Mouse (Mus musculus) midbrain, embryonic 16.5 days (tissue): ENCODE results near the gene Edn2. TPM values are rescaled to one million over a fixed set of nuclear protein-coding genes. Genes with fewer than 3 reads are reported as not detected.

Experiments used
- ATAC-seq: fragments of 200-750 bp; cut with Nextera tagmentation; 2 replicates; pipeline ENCODE4 v1.8.0; 2017; ENCODE audit warnings: moderate TSS enrichment
- H3K27ac ChIP-seq: fragments of 300-500 bp; sonication (generic); 2 replicates; pipeline ENCODE4 v1.5.1; 2014; ENCODE audit warnings: mild to moderate bottlenecking, low read length, mixed read lengths
- H3K27me3 ChIP-seq: fragments of 300-500 bp; sonication (generic); 2 replicates; pipeline ENCODE4 v1.6.1; 2014; ENCODE audit warnings: low read depth, low read length, mixed read lengths; ENCODE audit not compliant: control insufficient read depth, insufficient read depth
- H3K36me3 ChIP-seq: fragments of 300-500 bp; sonication (generic); 2 replicates; pipeline ENCODE4 v1.6.1; 2014; ENCODE audit warnings: mild to moderate bottlenecking, low read length, moderate library complexity, mixed read lengths; ENCODE audit not compliant: control insufficient read depth, insufficient read depth
- H3K4me1 ChIP-seq: fragments of 300-500 bp; sonication (generic); 2 replicates; pipeline ENCODE4 v1.6.1; 2014; ENCODE audit warnings: mild to moderate bottlenecking, low read length, mixed read lengths; ENCODE audit not compliant: control insufficient read depth, insufficient read depth
- H3K4me2 ChIP-seq: fragments of 300-500 bp; sonication (generic); 2 replicates; pipeline ENCODE4 v1.6.1; 2014; ENCODE audit warnings: mild to moderate bottlenecking, low read length, mixed read lengths
- H3K4me3 ChIP-seq: fragments of 300-500 bp; sonication (generic); 2 replicates; pipeline ENCODE4 v1.5.1; 2014; ENCODE audit warnings: low read depth, mild to moderate bottlenecking, low read length, moderate library complexity, mixed read lengths
- H3K9ac ChIP-seq: fragments of 300-500 bp; sonication (generic); 2 replicates; pipeline ENCODE4 v1.6.1; 2014; ENCODE audit warnings: low read depth, low read length, mixed read lengths
- H3K9me3 ChIP-seq: fragments of 300-500 bp; sonication (generic); replicated peaks from 2 replicates; pipeline ENCODE4 v1.6.1; 2014; ENCODE audit warnings: mild to moderate bottlenecking, low read length, mixed read lengths; ENCODE audit not compliant: control insufficient read depth, poor library complexity, severe bottlenecking
- WGBS: fragments of 180-500 bp; shearing (Covaris S2); extraction: QIAGEN DNeasy Blood & Tissue Kit; methylation state at CpG from one replicate; pipeline ENCODE4 v1.1.7; 2014; 5-methylcytosine and 5-hydroxymethylcytosine counted together
- polyA plus RNA-seq: library from polyadenylated mRNA; unstranded; fragments of >200 nt; fragmentation: Nextera tagmentation; extraction: Ambion mirVana; gene quantifications from 2 replicates; pipeline ENCODE4 v1.2.1, GENCODE M21; 2015

The Edn2 gene
- polyA plus RNA-seq, 1 experiment from 2014 or later: not detected

DNA sequence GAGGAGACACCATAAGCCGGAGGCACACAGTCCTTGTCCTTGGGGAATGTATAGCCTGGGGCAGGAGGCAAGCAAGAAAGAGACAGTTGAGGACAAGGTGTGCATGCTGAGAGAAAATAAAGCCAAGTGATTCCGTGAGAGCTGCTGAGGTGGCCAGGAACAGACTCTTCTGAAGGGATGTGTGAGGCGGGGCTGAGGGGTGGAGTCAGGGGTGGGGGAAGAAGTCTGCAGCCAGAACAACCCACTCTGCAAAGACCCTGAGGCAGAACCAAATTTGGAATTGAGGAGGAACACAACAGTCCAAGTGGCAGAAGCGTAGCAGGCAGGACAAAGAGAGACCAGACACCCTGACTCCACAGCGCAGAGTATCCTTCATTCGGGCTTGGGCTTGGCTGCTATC is 51.1 kb downstream of the Edn2 start:
- Histone ChIP-seq H3K27me3 (no peaks in the 10 kb centered on the region), H3K27ac (no peak overlapping the region), H3K4me2 (no peak overlapping the region), H3K4me1 (no peaks in the 10 kb centered on the region), H3K9ac (no peak overlapping the region), H3K4me3 (no peak overlapping the region), H3K9me3 (no peaks in the 10 kb centered on the region), H3K36me3 (no peaks in the 10 kb centered on the region)
- no peak for ATAC-seq
- 52% methylated on average over 6 of the region's 6 CpGs for WGBS

DNA sequence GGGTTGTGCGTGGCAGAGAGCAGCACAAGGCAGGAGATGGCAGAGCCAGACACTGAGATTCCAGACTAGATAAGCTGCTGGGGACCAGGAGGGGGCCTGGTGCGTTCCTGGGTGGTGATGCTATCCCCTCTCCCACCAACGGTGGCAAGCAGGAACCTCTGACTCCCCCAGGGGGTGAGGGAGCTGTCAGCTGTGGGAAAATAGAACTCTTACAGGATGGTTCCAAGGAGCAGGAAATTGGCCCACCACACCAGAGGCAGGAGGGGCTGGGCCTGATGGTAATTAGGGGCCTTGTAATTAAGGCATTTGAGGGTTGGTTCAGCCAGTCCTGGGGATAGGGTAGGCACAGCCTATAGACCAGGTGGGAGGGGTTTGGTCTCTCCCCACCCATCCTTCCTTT is 51.8 kb downstream of the Edn2 start:
- H3K4me1 ChIP-seq: no peaks in the 10 kb centered on the region
- ATAC-seq: no peak
- no peak overlapping the region for H3K9ac ChIP-seq
- H3K27me3 ChIP-seq: no peaks in the 10 kb centered on the region
- no peaks in the 10 kb centered on the region for H3K9me3 ChIP-seq
- no peaks in the 10 kb centered on the region for H3K36me3 ChIP-seq
- 40% methylated on average over 3 of the region's 3 CpGs for WGBS
- no peak overlapping the region for H3K4me2 ChIP-seq
- no peak overlapping the region for H3K4me3 ChIP-seq
- no peak overlapping the region for H3K27ac ChIP-seq

DNA sequence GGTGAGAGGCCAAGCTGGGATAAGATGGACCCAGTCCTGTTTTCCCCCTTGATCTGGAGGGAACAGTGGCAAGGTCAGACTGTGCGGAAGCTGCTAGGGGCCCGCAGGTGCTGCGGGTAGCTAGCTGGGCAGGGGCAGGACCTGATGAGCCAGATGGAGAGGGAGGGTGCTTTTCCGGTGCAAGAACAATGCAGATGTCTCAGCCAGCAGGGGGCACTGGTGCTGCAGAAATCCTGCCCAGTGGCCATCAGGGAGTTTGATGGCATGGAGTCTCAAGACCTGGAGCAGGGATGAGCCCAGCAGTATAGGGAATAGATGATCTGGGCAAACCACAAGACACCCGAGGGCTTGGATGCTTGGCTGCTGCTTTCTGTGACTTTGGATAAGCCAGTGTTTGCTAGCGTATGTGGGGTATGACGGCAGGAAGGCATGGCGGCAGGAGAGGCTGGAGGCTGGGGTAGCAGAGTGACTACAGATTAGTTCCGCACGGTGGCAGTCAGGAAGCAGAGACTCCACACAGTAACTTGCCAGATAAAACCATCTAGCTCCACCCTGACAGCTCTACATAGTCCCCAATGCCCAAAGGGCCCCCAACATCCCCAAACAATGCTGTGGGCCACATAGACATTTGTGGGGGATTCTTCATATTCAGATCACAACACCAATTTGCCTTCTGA is 55.0 kb downstream of the Edn2 start:
- no peak overlapping the region for H3K4me3 ChIP-seq
- ATAC-seq: peak; percentile 47
- WGBS: 27% methylated on average over 10 of the region's 10 CpGs
- 0 out of 2 replicates have a peak overlapping the region, but pooled peaks have one; percentile 12 for H3K4me2 ChIP-seq
- no peaks in the 10 kb centered on the region for H3K36me3 ChIP-seq
- H3K27me3 ChIP-seq: no peaks in the 10 kb centered on the region
- H3K4me1 ChIP-seq: no peaks in the 10 kb centered on the region
- no peaks in the 10 kb centered on the region for H3K9me3 ChIP-seq
- H3K9ac ChIP-seq: no peak overlapping the region
- H3K27ac ChIP-seq: no peak overlapping the region

DNA sequence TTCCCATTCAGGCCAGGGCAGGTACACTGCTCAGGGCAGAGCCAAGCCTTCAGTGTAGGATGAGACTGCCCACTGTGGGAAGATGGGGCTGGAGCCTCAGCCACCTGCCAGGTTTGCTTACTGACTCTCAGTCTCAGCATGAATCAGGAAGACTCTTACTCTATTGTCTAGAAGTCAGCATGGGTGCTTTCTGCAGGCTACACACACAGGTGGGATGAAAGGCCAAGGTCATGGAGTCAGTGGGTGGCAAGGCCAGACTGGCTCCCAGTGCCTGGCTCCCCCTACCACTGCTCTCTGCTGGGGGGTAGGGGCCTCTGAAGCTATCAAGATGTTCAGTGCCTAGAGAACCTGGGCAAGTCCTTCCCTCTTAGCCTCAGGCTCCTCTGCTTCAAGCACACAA is 55.9 kb downstream of the Edn2 start:
- Histone ChIP-seq H3K4me2 (no peak overlapping the region), H3K4me3 (no peak overlapping the region), H3K9me3 (no peaks in the 10 kb centered on the region), H3K27ac (no peak overlapping the region), H3K36me3 (no peaks in the 10 kb centered on the region), H3K27me3 (no peaks in the 10 kb centered on the region), H3K4me1 (peaks cover 3% of the 10 kb centered on the region; the same call in 1 of the 2 replicates), H3K9ac (no peak overlapping the region)
- no peak for ATAC-seq

Other genes starting within 250 kb of the Edn2 start
- not detected in 2 replicates for gene AL607142.1, start 96.2 kb upstream of the Edn2 start, polyA plus RNA-seq
- gene Foxo6, start 126.1 kb downstream of the Edn2 start, polyA plus RNA-seq: 1.1 and 1.4 TPM in 2 replicates
- 92.3 and 97.8 TPM in 2 replicates for gene Scmh1, start 244.1 kb downstream of the Edn2 start, polyA plus RNA-seq